Mouse (Mus musculus): Measurements from ENCODE around the gene Cyp46a1.

GRCm38 (mm10) chr12:108310041-108310440, 24.1 kb upstream of the Cyp46a1 start:
- TF ChIP-seq CTCF (conservative IDR thresholded peaks at IDR 0.05; ENCODE audit: low read length) (no peak), NANOG (IDR thresholded peaks at IDR 0.05; ENCODE audit: borderline replicate concordance, low read length) (no peak)
